14 mouse cellular contexts compared by ENCODE assay signal in the genomic region with DNA sequence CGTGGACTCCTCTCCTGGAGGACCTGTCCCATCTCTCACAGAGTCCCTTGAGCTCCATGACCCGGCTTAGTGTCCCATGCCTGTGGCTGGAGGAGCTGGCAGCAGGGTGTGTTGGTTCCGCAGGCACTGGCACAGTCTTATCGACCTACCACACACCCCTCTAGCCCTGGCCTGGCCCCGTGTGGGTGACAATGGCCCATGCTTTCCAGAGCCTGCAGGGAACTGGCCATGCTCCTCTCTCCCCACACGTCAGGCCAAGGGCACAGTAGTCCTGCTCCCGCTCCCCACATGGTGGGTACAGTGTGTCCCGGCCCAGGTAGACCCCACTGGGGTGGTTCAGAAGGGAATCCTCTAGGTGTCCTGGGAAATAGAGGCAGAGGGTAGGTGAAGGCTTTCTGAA. TPM values are rescaled to one million over a fixed set of nuclear protein-coding genes. Genes with fewer than 3 reads are reported as not detected.
A peak's percentile ranks its signal among the peaks of the same experiment; 100 is the strongest.
DNase-seq lines count a peak whose midpoint lies in the region; ATAC-seq and TF ChIP-seq lines count a peak whose summit lies in the region.
"Had no signal": no experiment of that assay in that cellular context is flagged by ENCODE, and none has a peak within 500 bp of the region (broad histone marks: within the 10 kb centered on the region; RNA-seq: fewer than 3 reads in every experiment).

No protein-coding gene starts in this region.

- TF ChIP-seq CTCF in bone marrow, adult 2 months (IDR thresholded peaks at IDR 0.05; ENCODE audit: control insufficient read depth, insufficient read depth, low read length), result no peak

- no peak overlapping the region for H3K4me3 ChIP-seq in bone marrow, adult 2 months (replicated peaks; ENCODE audit: control insufficient read depth, low read depth, low read length)
- H3K4me3 ChIP-seq in liver, embryonic 13.5 days (replicated peaks), result 0 out of 2 replicates have a peak overlapping the region, but pooled peaks have one; percentile 2
- no peak overlapping the region for H3K4me3 ChIP-seq in myocyte
- H3K4me3 ChIP-seq: embryonic facial prominence, embryonic 15.5 days; forebrain, embryonic 12.5 days; heart, adult 2 months; hindbrain, embryonic 10.5 days; layer of hippocampus, adult 2 months; limb, embryonic 10.5 days had no signal

- H3K36me3 ChIP-seq in liver, embryonic 13.5 days, result no peaks in the 10 kb centered on the region
- no peaks in the 10 kb centered on the region for H3K36me3 ChIP-seq in myocyte (ENCODE audit: control insufficient read depth, insufficient read depth)
- H3K36me3 ChIP-seq: embryonic facial prominence, embryonic 15.5 days had no signal

- no peak overlapping the region for H3ac ChIP-seq in myocyte (ENCODE audit: control insufficient read depth, insufficient read length)

- peaks cover 3% of the 10 kb centered on the region; the same call in 1 of the 2 replicates for H3K4me1 ChIP-seq in bone marrow, adult 2 months (ENCODE audit: control insufficient read depth, insufficient read depth, low read length)
- H3K4me1 ChIP-seq in liver, embryonic 13.5 days (replicated peaks), result peaks cover 41% of the 10 kb centered on the region
- H3K4me1 ChIP-seq: embryonic facial prominence, embryonic 15.5 days; forebrain, embryonic 12.5 days; hindbrain, embryonic 10.5 days had no signal

- peak overlapping the region; percentile 53 for H3K9ac ChIP-seq in liver, embryonic 13.5 days
- H3K9ac ChIP-seq: embryonic facial prominence, embryonic 15.5 days; forebrain, embryonic 12.5 days had no signal

- peak overlapping the region; percentile 42 for H3K4me2 ChIP-seq in liver, embryonic 13.5 days
- H3K4me2 ChIP-seq in myocyte (ENCODE audit: low read depth), result peak overlapping the region; percentile 12
- H3K4me2 ChIP-seq: embryonic facial prominence, embryonic 15.5 days; forebrain, embryonic 12.5 days had no signal

- H3K27ac ChIP-seq in bone marrow, adult 2 months (ENCODE audit: control insufficient read depth, insufficient read depth, low read depth, low read length, poor library complexity), result peak overlapping the region; percentile 59
- peak overlapping the region; percentile 71 for H3K27ac ChIP-seq in liver, embryonic 13.5 days
- H3K27ac ChIP-seq: embryonic facial prominence, embryonic 15.5 days; forebrain, embryonic 12.5 days; heart, adult 2 months; hindbrain, embryonic 10.5 days; layer of hippocampus, adult 2 months; limb, embryonic 10.5 days had no signal

- H3K79me2 ChIP-seq in myocyte (ENCODE audit: control insufficient read depth, insufficient read depth), result no peaks in the 10 kb centered on the region

- no peaks in the 10 kb centered on the region; the same call in 1 of the 2 replicates for H3K27me3 ChIP-seq in liver, embryonic 13.5 days
- peaks cover 31% of the 10 kb centered on the region for H3K27me3 ChIP-seq in myocyte (ENCODE audit: control insufficient read depth, insufficient read depth, insufficient read length)
- H3K27me3 ChIP-seq: embryonic facial prominence, embryonic 15.5 days; forebrain, embryonic 12.5 days had no signal

- WGBS in bone marrow, adult 2 months, result 68% methylated on average over 8 of the region's 8 CpGs
- WGBS in liver, embryonic 13.5 days (ENCODE audit: insufficient replicate concordance), result 63% methylated on average over 8 of the region's 8 CpGs

- DNase-seq in c-Kit-positive CD71-positive TER-119-positive erythroid progenitor cells, embryonic 14.5 days (ENCODE audit: low spot score), result peak; percentile 56
- DNase-seq in liver, embryonic 13.5 days, result peak; percentile 49
- DNase-seq in urinary bladder, postnatal 36 days (ENCODE audit: low spot score in 2 of 2), result no peak
- DNase-seq in right cerebral cortex, postnatal 25 days, result no peak
- DNase-seq in left cerebral cortex, adult 11 months (ENCODE audit: low spot score), result no peak

- ATAC-seq in liver, embryonic 13.5 days (ENCODE audit: low read depth), result peak; percentile 89

- 0 out of 2 replicates have a peak, but pooled peaks have one; percentile 18 for TF ChIP-seq POLR2A in bone marrow, adult 2 months (IDR thresholded peaks at IDR 0.05; ENCODE audit: borderline replicate concordance, control insufficient read depth, low read depth, low read length)
- no peak for TF ChIP-seq POLR2A in myocyte (IDR thresholded peaks at IDR 0.05; ENCODE audit: insufficient read length, low read depth)

- H3K9me3 ChIP-seq in liver, embryonic 13.5 days (replicated peaks), result no peaks in the 10 kb centered on the region
- H3K9me3 ChIP-seq: embryonic facial prominence, embryonic 15.5 days; forebrain, embryonic 12.5 days; hindbrain, embryonic 10.5 days; limb, embryonic 10.5 days; megakaryocyte, embryonic 14.5 days had no signal

TF ChIP-seq in myocyte, 11 proteins besides CTCF, POLR2A, EP300 and RAD21:
- TF ChIP-seq TCF3 (IDR thresholded peaks at IDR 0.05; ENCODE audit: insufficient read length, low read depth), result no peak
- no peak for TF ChIP-seq USF1 (IDR thresholded peaks at IDR 0.05; ENCODE audit: low read depth)
- TF ChIP-seq SRF (IDR thresholded peaks at IDR 0.05; ENCODE audit: control insufficient read depth, insufficient read length, low read depth), result no peak
- no peak for TF ChIP-seq E2F4 (IDR thresholded peaks at IDR 0.05; ENCODE audit: insufficient read depth)
- no peak for TF ChIP-seq CEBPB (IDR thresholded peaks at IDR 0.05; ENCODE audit: insufficient read depth, poor library complexity, severe bottlenecking)
- no peak for TF ChIP-seq POLR2AphosphoS2 (IDR thresholded peaks at IDR 0.05; ENCODE audit: insufficient read length, low read depth)
- TF ChIP-seq MYOD1 (IDR thresholded peaks at IDR 0.05; ENCODE audit: control insufficient read depth in 1 of 3, insufficient read length in 2 of 3, low read depth in 2 of 3), result no peak
- TF ChIP-seq MYOG (IDR thresholded peaks at IDR 0.05; ENCODE audit: control insufficient read depth in 1 of 3, insufficient read depth in 1 of 3, insufficient read length in 2 of 3, low read depth in 2 of 3), result no peak
- no peak for TF ChIP-seq MAX (IDR thresholded peaks at IDR 0.05; ENCODE audit: low read depth)
- no peak for TF ChIP-seq TCF12 (IDR thresholded peaks at IDR 0.05; ENCODE audit: insufficient read depth, poor library complexity, severe bottlenecking)

RNA-seq across cellular contexts. Expression of gene Ttll12, which starts 11.7 kb away (rescaled TPM):
- 18.6 and 19.8 TPM in 2 replicates for polyA plus RNA-seq in bone marrow, adult 2 months (2011; ENCODE audit: insufficient read depth, insufficient read length, low replicate concordance, missing spikeins)
- 47.2 and 53.2 TPM in 2 replicates for polyA plus RNA-seq in liver, embryonic 13.5 days (2015; fragmentation: Nextera tagmentation; extraction: Ambion mirVana)
- polyA plus RNA-seq in myocyte (2012; fragmentation: generic; extraction: Trizol), result 69.6 TPM

RNA-seq across cellular contexts. Expression of gene Mcat, which starts 43.1 kb away (rescaled TPM):
- polyA plus RNA-seq in bone marrow, adult 2 months (2011; ENCODE audit: insufficient read depth, insufficient read length, low replicate concordance, missing spikeins), result 5.4 and 11.0 TPM in 2 replicates
- 18.1 and 21.0 TPM in 2 replicates for polyA plus RNA-seq in liver, embryonic 13.5 days (2015; fragmentation: Nextera tagmentation; extraction: Ambion mirVana)
- 55.9 TPM for polyA plus RNA-seq in myocyte (2012; fragmentation: generic; extraction: Trizol)

RNA-seq across cellular contexts. Expression of gene Tspo, which starts 43.3 kb away (rescaled TPM):
- polyA plus RNA-seq in bone marrow, adult 2 months (2011; ENCODE audit: insufficient read depth, insufficient read length, low replicate concordance, missing spikeins), result 80.1 and 97.0 TPM in 2 replicates
- 186 and 227 TPM in 2 replicates for polyA plus RNA-seq in liver, embryonic 13.5 days (2015; fragmentation: Nextera tagmentation; extraction: Ambion mirVana)
- 937 TPM for polyA plus RNA-seq in myocyte (2012; fragmentation: generic; extraction: Trizol)

Comparison
In these comparisons a context has a peak if more than half of its experiments do, and no peak if none do; other contexts are left out.
1. DNase-seq: peak in c-Kit-positive CD71-positive TER-119-positive erythroid progenitor cells, embryonic 14.5 days (single experiment) and liver, embryonic 13.5 days (single experiment); none in urinary bladder, postnatal 36 days (0 of 2), right cerebral cortex, postnatal 25 days (single experiment) and left cerebral cortex, adult 11 months (single experiment).